Mouse (Mus musculus): ENCODE results near the gene Pym1. TPM values are rescaled to one million over a fixed set of nuclear protein-coding genes. Genes with fewer than 3 reads are reported as not detected.

The Pym1 gene
- polyA plus RNA-seq, 1 experiment, result 25.1 TPM

DNA sequence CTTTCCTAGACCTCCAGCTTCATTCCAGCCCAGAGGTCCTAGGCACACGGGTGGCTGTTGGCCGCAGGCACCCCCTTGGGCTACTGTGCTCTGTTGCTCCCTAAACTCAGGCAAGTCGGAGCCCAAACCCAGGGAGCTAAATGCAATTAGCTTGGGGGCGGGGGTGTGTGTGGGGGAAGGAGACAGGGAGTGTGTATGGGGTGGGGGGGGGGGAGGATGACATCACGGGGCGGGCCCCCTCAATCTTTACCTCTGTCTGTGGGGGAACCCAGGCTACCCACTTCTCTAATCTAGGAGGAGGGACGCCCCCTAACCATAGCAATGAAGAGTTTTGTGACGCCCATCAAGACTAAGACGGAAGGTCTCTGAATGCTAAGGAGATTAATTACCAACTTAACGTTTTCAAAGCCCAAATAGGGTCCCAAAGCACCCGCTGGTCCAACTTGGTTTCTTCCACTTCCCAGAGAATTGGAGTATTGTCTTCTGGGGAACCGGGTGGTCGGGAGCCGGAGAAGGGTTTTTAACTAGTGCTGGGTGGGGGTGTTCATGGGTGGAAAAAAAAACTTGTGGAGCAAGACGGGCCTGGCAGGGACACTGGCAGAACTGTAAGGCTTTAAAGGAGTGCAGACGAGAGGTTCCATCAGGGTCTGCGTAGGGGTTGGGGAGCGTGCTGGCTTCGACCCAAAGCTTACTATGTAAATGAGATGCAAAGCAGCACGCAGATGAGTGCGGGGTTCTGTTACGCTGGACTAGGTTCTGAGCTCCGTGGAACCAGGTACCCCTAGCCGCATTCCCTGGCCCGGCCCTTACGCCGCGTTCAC is 56.8 kb downstream of the Pym1 start, which contains the start of gene Tmem198b:
Tmem198b (minus strand) TSS at position 100 of the 821 bp plus-strand sequence.
- DNase-seq (ENCODE audit: low read depth), result no peak

DNA sequence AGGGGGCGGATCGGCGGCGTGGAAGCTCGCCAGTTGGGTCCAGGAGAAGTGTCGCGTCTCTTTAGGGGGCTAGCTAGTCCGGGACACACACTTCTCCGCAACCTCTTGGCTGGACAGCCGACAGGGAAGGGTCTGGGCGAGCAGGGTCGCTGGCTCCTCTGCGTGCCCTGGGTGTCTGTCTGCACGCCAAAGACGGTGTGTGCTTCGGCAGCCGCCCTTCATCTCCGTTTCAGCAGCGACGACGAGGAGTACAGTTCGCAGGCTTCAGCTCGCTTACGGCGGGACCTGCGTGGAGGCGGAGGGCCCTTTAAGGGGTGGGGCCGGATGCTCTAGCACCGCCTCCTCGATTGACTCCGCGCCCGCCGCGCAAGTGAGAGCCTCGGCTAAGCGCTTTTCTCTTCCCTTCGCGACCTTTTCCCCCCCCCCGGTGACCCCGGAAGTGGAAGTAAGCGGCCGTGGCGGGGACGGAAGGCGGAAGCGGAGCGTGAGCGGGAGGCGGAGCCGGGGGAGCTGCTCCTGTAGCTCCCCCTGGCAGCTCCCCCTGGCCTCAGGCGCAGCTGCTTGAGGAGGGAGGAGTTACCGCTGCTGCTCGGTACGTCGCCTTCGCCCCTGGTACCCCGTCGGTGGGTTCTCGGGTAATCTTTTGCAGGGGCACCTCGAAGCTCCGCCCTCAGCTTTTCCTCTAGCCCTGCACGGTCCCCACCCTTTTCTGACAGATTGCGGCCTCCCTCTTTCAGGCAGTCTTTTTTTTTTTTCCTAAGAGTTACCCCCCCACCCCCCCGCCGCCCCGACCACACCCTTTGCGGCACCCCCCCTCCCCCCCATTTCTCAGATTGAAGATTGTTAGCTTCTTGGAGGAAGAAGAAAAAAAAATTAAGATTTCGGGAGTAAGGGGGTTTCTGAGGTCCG is 57.7 kb downstream of the Pym1 start:
- no peak for DNase-seq (ENCODE audit: low read depth)

DNA sequence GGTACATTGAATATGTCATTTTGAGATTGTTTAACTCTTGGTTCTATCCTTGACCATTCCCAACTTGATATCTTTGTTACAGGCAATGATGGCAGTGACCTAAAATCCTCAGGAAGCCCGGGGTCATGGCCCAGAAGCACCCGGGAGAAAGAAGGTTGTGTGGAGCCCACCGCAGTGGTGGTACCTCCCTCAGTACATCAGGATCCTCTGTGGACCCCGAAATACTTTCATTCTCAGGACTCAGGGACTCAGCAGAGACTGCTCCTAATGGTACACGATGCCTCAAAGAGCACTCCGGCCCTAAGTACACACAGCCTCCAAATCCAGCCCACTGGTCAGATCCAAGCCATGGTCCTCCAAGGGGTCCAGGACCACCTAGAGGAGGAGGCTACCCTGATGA is 58.4 kb downstream of the Pym1 start:
- no peak for DNase-seq (ENCODE audit: low read depth)

DNA sequence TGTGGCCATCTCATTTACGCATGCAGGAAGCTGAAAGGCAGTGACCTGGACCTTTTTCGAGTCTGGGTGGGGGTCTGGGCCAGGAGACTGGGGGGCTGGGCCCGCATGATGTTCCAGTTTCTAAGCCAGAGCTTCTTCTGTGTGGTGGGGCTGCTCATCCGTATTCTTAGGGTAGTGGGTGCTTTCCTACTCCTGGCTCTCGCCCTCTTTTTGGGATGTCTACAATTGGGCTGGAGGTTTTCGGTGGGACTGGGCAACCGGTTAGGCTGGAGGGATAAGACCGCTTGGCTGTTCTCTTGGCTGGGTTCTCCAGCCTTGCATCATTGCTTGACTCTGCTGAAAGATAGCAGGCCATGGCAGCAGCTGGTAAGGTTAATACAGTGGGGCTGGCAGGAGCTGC is 59.3 kb downstream of the Pym1 start:
- no peak for DNase-seq (ENCODE audit: low read depth)

Other genes with a start within 250 kb of the Pym1 start
- gene Myl6b, start 249.2 kb upstream of the Pym1 start, polyA plus RNA-seq (2012; rRNA removed), result 4.3 and 5.5 TPM in 2 replicates
- gene Esyt1, start 222.0 kb upstream of the Pym1 start, polyA plus RNA-seq (2012; rRNA removed), result 135 and 140 TPM in 2 replicates
- 11.8 and 13.0 TPM in 2 replicates for gene Zc3h10, start 200.1 kb upstream of the Pym1 start, polyA plus RNA-seq (2012; rRNA removed)
- 2,438 and 2,660 TPM in 2 replicates for gene Rpl41, start 198.6 kb upstream of the Pym1 start, polyA plus RNA-seq (2012; rRNA removed)
- 22.1 and 27.5 TPM in 2 replicates for gene Pa2g4, start 181.9 kb upstream of the Pym1 start, polyA plus RNA-seq (2012; rRNA removed)
- 30.3 and 42.5 TPM in 2 replicates for gene Erbb3, start 158.2 kb upstream of the Pym1 start, polyA plus RNA-seq (2012; rRNA removed)
- 1,272 and 1,645 TPM in 2 replicates for gene Rps26, start 121.1 kb upstream of the Pym1 start, polyA plus RNA-seq (2012; rRNA removed)
- gene Ikzf4, start 101.9 kb upstream of the Pym1 start, polyA plus RNA-seq (2012; rRNA removed), result 1.6 and 4.0 TPM in 2 replicates
- 154 and 180 TPM in 2 replicates for gene Suox, start 73.8 kb upstream of the Pym1 start, polyA plus RNA-seq (2012; rRNA removed)
- 101 and 107 TPM in 2 replicates for gene Rab5b, start 51.6 kb upstream of the Pym1 start, polyA plus RNA-seq (2012; rRNA removed)
- gene Pmel, start 43.7 kb upstream of the Pym1 start, polyA plus RNA-seq (2012; rRNA removed), result 48.9 and 54.5 TPM in 2 replicates
- 19.5 and 23.5 TPM in 2 replicates for gene Cdk2, start 42.9 kb upstream of the Pym1 start, polyA plus RNA-seq (2012; rRNA removed)
- gene Dgka, start 3.0 kb upstream of the Pym1 start, polyA plus RNA-seq (2012; rRNA removed), result 16.3 and 16.6 TPM in 2 replicates
- 15.4 and 21.7 TPM in 2 replicates for gene Mmp19, start 43.0 kb downstream of the Pym1 start, polyA plus RNA-seq (2012; rRNA removed)
- 18.3 and 21.4 TPM in 2 replicates for gene Dnajc14, start 56.2 kb downstream of the Pym1 start, polyA plus RNA-seq (2012; rRNA removed)
- 18.0 and 22.4 TPM in 2 replicates for gene Tmem198b, start 56.5 kb downstream of the Pym1 start, polyA plus RNA-seq (2012; rRNA removed)
- gene Sarnp, start 69.4 kb downstream of the Pym1 start, polyA plus RNA-seq (2012; rRNA removed), result 8.2 and 8.5 TPM in 2 replicates
- 129 and 147 TPM in 2 replicates for gene Ormdl2, start 73.8 kb downstream of the Pym1 start, polyA plus RNA-seq (2012; rRNA removed)
- 1.4 and 1.7 TPM in 2 replicates for gene Gdf11, start 143.8 kb downstream of the Pym1 start, polyA plus RNA-seq (2012; rRNA removed)
- gene Cd63, start 153.1 kb downstream of the Pym1 start, polyA plus RNA-seq (2012; rRNA removed), result 221 and 278 TPM in 2 replicates
- gene Rdh5, start 175.0 kb downstream of the Pym1 start, polyA plus RNA-seq (2012; rRNA removed), result 23.7 and 24.5 TPM in 2 replicates
- 227 and 296 TPM in 2 replicates for gene Bloc1s1, start 176.1 kb downstream of the Pym1 start, polyA plus RNA-seq (2012; rRNA removed)
- 85.0 and 170 TPM in 2 replicates for gene Itga7, start 185.9 kb downstream of the Pym1 start, polyA plus RNA-seq (2012; rRNA removed)
- gene Mettl7b, start 213.1 kb downstream of the Pym1 start, polyA plus RNA-seq (2012; rRNA removed), result 3.9 and 6.2 TPM in 2 replicates
- gene Olfr9, start 241.5 kb downstream of the Pym1 start, polyA plus RNA-seq (2012; rRNA removed), result not detected in 2 replicates